Mouse (Mus musculus): ENCODE results near the gene Cadm3. TPM values are rescaled to one million over a fixed set of nuclear protein-coding genes. Genes with fewer than 3 reads are reported as not detected.
"Not testable (repeated sequence)": the region's sequence is repeated elsewhere in the genome, so short reads cannot be mapped to it uniquely, and the experiment has no call there.

The Cadm3 gene
- polyA plus RNA-seq, 1 experiment from 2014 or later, result 42.4 TPM

- DNase-seq (ENCODE audit: low spot score), result peak; percentile 43
- Histone ChIP-seq H3K9me3 (ENCODE audit: control insufficient read depth, low read length) (no peaks in the 10 kb centered on the region), H3K36me3 (ENCODE audit: control insufficient read depth, insufficient read depth, low read length) (no peaks in the 10 kb centered on the region), H3K4me3 (ENCODE audit: low read depth, low read length) (no peak overlapping the region), H3K27me3 (ENCODE audit: control insufficient read depth, insufficient read depth, low read length) (no peaks in the 10 kb centered on the region), H3K9ac (ENCODE audit: low read length) (no peak overlapping the region), H3K27ac (ENCODE audit: low read depth, low read length) (no peak overlapping the region), H3K4me1 (ENCODE audit: control insufficient read depth, insufficient read depth, low read length) (no peaks in the 10 kb centered on the region), H3K4me2 (ENCODE audit: low read depth) (no peak overlapping the region)
- 31% methylated on average over 5 of the region's 5 CpGs for WGBS
- ATAC-seq (ENCODE audit: insufficient read depth, low FRiP score, low TSS enrichment), result no peak
Observed at GRCm38 (mm10) chr1:173323839-173324585, 43.5 kb downstream of the Cadm3 start.

GRCm38 (mm10) chr1:173322249-173322627, 45.3 kb downstream of the Cadm3 start:
- H3K4me1 ChIP-seq (ENCODE audit: control insufficient read depth, insufficient read depth, low read length), result no peaks in the 10 kb centered on the region
- H3K27ac ChIP-seq (ENCODE audit: low read depth, low read length), result no peak overlapping the region
- H3K4me2 ChIP-seq (ENCODE audit: low read depth), result no peak overlapping the region
- no peaks in the 10 kb centered on the region for H3K27me3 ChIP-seq (ENCODE audit: control insufficient read depth, insufficient read depth, low read length)
- no peak overlapping the region for H3K4me3 ChIP-seq (ENCODE audit: low read depth, low read length)
- H3K9ac ChIP-seq (ENCODE audit: low read length), result no peak overlapping the region
- ATAC-seq (ENCODE audit: insufficient read depth, low FRiP score, low TSS enrichment), result no peak; the same call in 1 of the 2 replicates
- no peaks in the 10 kb centered on the region for H3K9me3 ChIP-seq (ENCODE audit: control insufficient read depth, low read length)
- no peaks in the 10 kb centered on the region for H3K36me3 ChIP-seq (ENCODE audit: control insufficient read depth, insufficient read depth, low read length)
- DNase-seq (ENCODE audit: low spot score), result no peak
- 73% methylated on average over 6 of the region's 6 CpGs for WGBS

- WGBS, result 59% methylated on average over 8 of the region's 8 CpGs
- H3K9me3 ChIP-seq (ENCODE audit: control insufficient read depth, low read length), result no peaks in the 10 kb centered on the region
- H3K4me3 ChIP-seq (ENCODE audit: low read depth, low read length), result no peak overlapping the region
- H3K36me3 ChIP-seq (ENCODE audit: control insufficient read depth, insufficient read depth, low read length), result no peaks in the 10 kb centered on the region
- no peak overlapping the region for H3K4me2 ChIP-seq (ENCODE audit: low read depth)
- no peaks in the 10 kb centered on the region for H3K27me3 ChIP-seq (ENCODE audit: control insufficient read depth, insufficient read depth, low read length)
- DNase-seq (ENCODE audit: low spot score) (no peak), ATAC-seq (ENCODE audit: insufficient read depth, low FRiP score, low TSS enrichment) (no peak)
- H3K9ac ChIP-seq (ENCODE audit: low read length), result no peak overlapping the region
- no peaks in the 10 kb centered on the region for H3K4me1 ChIP-seq (ENCODE audit: control insufficient read depth, insufficient read depth, low read length)
- H3K27ac ChIP-seq (ENCODE audit: low read depth, low read length), result no peak overlapping the region
Observed at GRCm38 (mm10) chr1:173321593-173322248, 45.8 kb downstream of the Cadm3 start.

GRCm38 (mm10) chr1:173317925-173318477, 49.5 kb downstream of the Cadm3 start:
- DNase-seq (ENCODE audit: low spot score) (no peak), ATAC-seq (ENCODE audit: insufficient read depth, low FRiP score, low TSS enrichment) (no peak)
- WGBS, result 89% methylated on average over 2 of the region's 2 CpGs
- no peaks in the 10 kb centered on the region for H3K27me3 ChIP-seq (ENCODE audit: control insufficient read depth, insufficient read depth, low read length)
- no peak overlapping the region for H3K27ac ChIP-seq (ENCODE audit: low read depth, low read length)
- H3K9ac ChIP-seq (ENCODE audit: low read length), result no peak overlapping the region
- H3K4me1 ChIP-seq (ENCODE audit: control insufficient read depth, insufficient read depth, low read length), result no peaks in the 10 kb centered on the region
- no peak overlapping the region for H3K4me3 ChIP-seq (ENCODE audit: low read depth, low read length)
- no peak overlapping the region for H3K4me2 ChIP-seq (ENCODE audit: low read depth)
- no peaks in the 10 kb centered on the region for H3K9me3 ChIP-seq (ENCODE audit: control insufficient read depth, low read length)
- no peaks in the 10 kb centered on the region for H3K36me3 ChIP-seq (ENCODE audit: control insufficient read depth, insufficient read depth, low read length)

- Histone ChIP-seq H3K4me1 (ENCODE audit: control insufficient read depth, insufficient read depth, low read length) (no peaks in the 10 kb centered on the region), H3K9me3 (ENCODE audit: control insufficient read depth, low read length) (no peaks in the 10 kb centered on the region), H3K4me2 (ENCODE audit: low read depth) (no peak overlapping the region), H3K9ac (ENCODE audit: low read length) (no peak overlapping the region), H3K27me3 (ENCODE audit: control insufficient read depth, insufficient read depth, low read length) (no peaks in the 10 kb centered on the region), H3K36me3 (ENCODE audit: control insufficient read depth, insufficient read depth, low read length) (no peaks in the 10 kb centered on the region), H3K4me3 (ENCODE audit: low read depth, low read length) (no peak overlapping the region), H3K27ac (ENCODE audit: low read depth, low read length) (no peak overlapping the region)
- no peak for DNase-seq (ENCODE audit: low spot score)
- no peak for ATAC-seq (ENCODE audit: insufficient read depth, low FRiP score, low TSS enrichment)
- WGBS, result 97% methylated on average over 3 of the region's 3 CpGs
Observed at GRCm38 (mm10) chr1:173315725-173316124, 51.8 kb downstream of the Cadm3 start.

GRCm38 (mm10) chr1:173313535-173314050, 53.9 kb downstream of the Cadm3 start:
- WGBS, result 88% methylated on average over 7 of the region's 7 CpGs
- not testable (repeated sequence) for H3K4me1 ChIP-seq (ENCODE audit: control insufficient read depth, insufficient read depth, low read length); H3K4me2 ChIP-seq (ENCODE audit: low read depth); H3K36me3 ChIP-seq (ENCODE audit: control insufficient read depth, insufficient read depth, low read length); ATAC-seq (ENCODE audit: insufficient read depth, low FRiP score, low TSS enrichment); H3K4me3 ChIP-seq (ENCODE audit: low read depth, low read length); H3K27ac ChIP-seq (ENCODE audit: low read depth, low read length); H3K9me3 ChIP-seq (ENCODE audit: control insufficient read depth, low read length); H3K9ac ChIP-seq (ENCODE audit: low read length); H3K27me3 ChIP-seq (ENCODE audit: control insufficient read depth, insufficient read depth, low read length); DNase-seq (ENCODE audit: low spot score)

- H3K36me3 ChIP-seq (ENCODE audit: control insufficient read depth, insufficient read depth, low read length); H3K4me1 ChIP-seq (ENCODE audit: control insufficient read depth, insufficient read depth, low read length); H3K9ac ChIP-seq (ENCODE audit: low read length); H3K27ac ChIP-seq (ENCODE audit: low read depth, low read length); H3K9me3 ChIP-seq (ENCODE audit: control insufficient read depth, low read length); ATAC-seq (ENCODE audit: insufficient read depth, low FRiP score, low TSS enrichment); H3K4me2 ChIP-seq (ENCODE audit: low read depth); H3K4me3 ChIP-seq (ENCODE audit: low read depth, low read length); DNase-seq (ENCODE audit: low spot score); H3K27me3 ChIP-seq (ENCODE audit: control insufficient read depth, insufficient read depth, low read length): not testable (repeated sequence)
- 76% methylated on average over 3 of the region's 3 CpGs for WGBS
Observed at GRCm38 (mm10) chr1:173302795-173303194, 64.7 kb downstream of the Cadm3 start.

All from neural tube, embryonic 11.5 days (tissue).